In the genomic region with DNA sequence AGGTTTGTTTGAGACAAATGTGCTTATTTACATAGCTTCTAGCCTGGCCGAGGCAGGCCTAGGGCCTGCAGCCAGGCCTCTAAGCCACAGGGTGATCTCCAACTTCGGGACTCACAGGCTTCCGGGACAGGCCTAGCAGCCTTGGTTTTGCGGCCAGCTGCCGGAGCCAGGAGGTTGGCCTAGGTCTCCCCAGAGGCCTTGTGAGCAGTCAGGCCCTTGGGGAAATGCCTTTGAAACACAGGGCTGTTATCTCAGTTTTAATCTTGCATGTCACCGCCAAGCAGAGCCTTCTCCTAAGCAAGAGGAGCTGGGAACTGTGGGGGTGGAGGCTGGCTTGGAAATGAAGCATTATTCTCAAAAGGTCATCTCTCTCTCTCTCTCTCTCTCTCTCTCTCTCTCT, we compare ENCODE assay signal across 8 mouse cellular contexts.
DNase-seq lines count a peak whose midpoint lies in the region; ATAC-seq lines count a peak whose summit lies in the region.

No protein-coding gene starts in this region.

- intact Hi-C loops in heart, postnatal 14 days (cut with DNase I): no loop called here

- H3K27me3 ChIP-seq in embryonic facial prominence, embryonic 11.5 days (ENCODE audit: control insufficient read depth, insufficient read depth, low read length): no peaks in the 10 kb centered on the region

- no peak overlapping the region for H3K27ac ChIP-seq in embryonic facial prominence, embryonic 11.5 days (replicated peaks; ENCODE audit: low read depth, low read length)

- no peak overlapping the region for H3K4me3 ChIP-seq in embryonic facial prominence, embryonic 11.5 days (ENCODE audit: low read depth, low read length)

- peak; percentile 54 to 82 for DNase-seq in urinary bladder, adult 18-20 months (ENCODE audit: low spot score in 2 of 2)
- DNase-seq in urinary bladder, postnatal 10 days (ENCODE audit: low spot score): no peak
- peak; percentile 41 for DNase-seq in embryonic facial prominence, embryonic 11.5 days (ENCODE audit: low spot score)
- DNase-seq in heart, postnatal 14 days: peak; percentile 72 to 80
- peak; percentile 76 to 84 for DNase-seq in kidney, postnatal 4 days
- peak; percentile 78 for DNase-seq in testis, postnatal 14 days (ENCODE audit: low spot score)
- DNase-seq in cerebellum, postnatal 25 days: no peak

- no peak for ATAC-seq in embryonic facial prominence, embryonic 11.5 days (replicated peaks; ENCODE audit: insufficient number of reproducible peaks, low FRiP score, low TSS enrichment, low read depth)
- peak; percentile 59 for ATAC-seq in megakaryocyte-erythroid progenitor cell, adult 5-6 weeks (replicated peaks; ENCODE audit: low FRiP score, low TSS enrichment, poor library complexity, severe bottlenecking)

- H3K4me2 ChIP-seq in embryonic facial prominence, embryonic 11.5 days (ENCODE audit: low read depth, low read length): no peak overlapping the region

- H3K9ac ChIP-seq in embryonic facial prominence, embryonic 11.5 days (replicated peaks; ENCODE audit: low read length): no peak overlapping the region

- peaks cover 5% of the 10 kb centered on the region for H3K4me1 ChIP-seq in embryonic facial prominence, embryonic 11.5 days (ENCODE audit: control insufficient read depth, insufficient read depth, low read length)

- 20% methylated on average over 6 of the region's 6 CpGs for WGBS in embryonic facial prominence, embryonic 11.5 days

- H3K36me3 ChIP-seq in embryonic facial prominence, embryonic 11.5 days (replicated peaks; ENCODE audit: control insufficient read depth, insufficient read depth, low read depth, low read length): no peaks in the 10 kb centered on the region

- H3K9me3 ChIP-seq in embryonic facial prominence, embryonic 11.5 days (replicated peaks; ENCODE audit: control insufficient read depth, low read length): no peaks in the 10 kb centered on the region

Comparison
In these comparisons a context has a peak if more than half of its experiments do, and no peak if none do; other contexts are left out.
1. DNase-seq: peak in urinary bladder, adult 18-20 months (2 of 2), embryonic facial prominence, embryonic 11.5 days (single experiment), heart, postnatal 14 days (2 of 2), kidney, postnatal 4 days (2 of 2) and testis, postnatal 14 days (single experiment); none in urinary bladder, postnatal 10 days (single experiment) and cerebellum, postnatal 25 days (0 of 2).